Mouse (Mus musculus) gastrocnemius, adult 8-10 months (tissue): Measurements from ENCODE around the gene Olfr1328. TPM values are rescaled to one million over a fixed set of nuclear protein-coding genes. Genes with fewer than 3 reads are reported as not detected.
"Not testable (repeated sequence)": the region's sequence is repeated elsewhere in the genome, so short reads cannot be mapped to it uniquely, and the experiment has no call there.

Source experiments
- DNase-seq, 2 experiments: peaks; one replicate each; pipeline ENCODE4 v3.0.0; 2022; ENCODE audit warnings: low spot score in 2 of 2
- total RNA-seq, 4 experiments: library from RNA; stranded (reverse); gene quantifications; 2 replicates each; pipeline ENCODE4 v1.2.4; 2022

The Olfr1328 gene
- not detected for total RNA-seq

DNA sequence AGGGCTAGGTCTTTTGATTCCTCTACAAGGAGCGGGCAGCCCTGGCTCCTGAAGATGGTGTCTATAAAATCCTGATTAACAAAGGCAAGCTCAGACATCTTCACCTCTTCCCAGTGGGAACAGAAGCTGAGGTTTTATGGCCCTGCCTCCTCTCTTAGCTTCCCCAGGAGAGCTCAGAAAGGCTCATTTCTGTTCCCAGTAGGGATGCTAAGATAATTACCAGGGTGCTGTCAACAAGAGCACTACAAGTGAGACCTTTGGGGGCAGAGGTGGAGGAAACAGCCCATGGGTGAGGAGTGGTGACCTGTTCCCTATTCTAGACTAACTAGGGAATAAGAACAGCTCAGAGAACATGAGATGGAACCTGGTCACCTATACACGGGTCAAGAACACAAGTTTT lies at the start of gene Olfr1328:
Gene Olfr1328, minus strand, starts transcription at position 101 of the 400 bp plus-strand sequence.
- no peak for DNase-seq

GRCm38 (mm10) chr4:118985291-118985690 lies 46.9 kb upstream of the Olfr1328 start:
- no peak for DNase-seq

DNA sequence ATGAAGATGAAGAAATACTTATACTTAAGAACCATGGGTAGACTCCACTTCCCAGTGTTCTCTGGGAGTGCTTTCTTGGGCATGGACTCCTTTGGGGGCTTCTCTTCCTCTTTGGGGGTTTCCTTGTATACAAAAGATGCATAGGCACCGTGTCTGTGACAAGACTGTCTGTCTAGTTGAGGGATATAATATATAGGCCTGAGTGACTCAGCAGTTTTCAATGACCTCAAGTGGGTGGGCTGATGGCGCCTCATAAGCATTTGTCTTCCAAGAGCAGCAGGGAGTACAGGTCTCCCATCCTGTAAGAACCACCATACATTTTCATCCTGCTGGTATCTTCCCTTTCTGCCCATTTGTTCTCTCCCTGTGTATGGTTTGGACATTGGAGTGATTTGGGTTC lies 34.9 kb upstream of the Olfr1328 start:
- DNase-seq = no peak

DNA sequence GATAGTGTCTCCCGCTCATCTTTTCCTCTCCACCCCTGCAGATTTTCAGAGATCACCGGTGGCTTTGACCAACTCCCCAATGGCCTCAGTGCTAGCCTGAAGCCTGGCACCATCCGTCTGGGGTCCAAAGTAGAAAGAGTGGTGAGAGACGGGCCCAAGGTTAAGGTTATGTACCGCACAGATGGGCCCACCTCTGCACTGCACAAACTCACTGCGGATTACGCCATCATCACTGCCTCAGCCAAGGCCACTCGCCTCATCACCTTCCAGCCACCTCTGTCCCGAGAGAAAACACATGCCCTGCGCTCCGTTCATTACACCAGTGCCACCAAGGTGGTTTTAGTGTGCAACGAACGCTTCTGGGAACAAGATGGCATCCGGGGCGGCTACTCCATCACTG lies 29.3 kb upstream of the Olfr1328 start:
- no peak for DNase-seq

DNA sequence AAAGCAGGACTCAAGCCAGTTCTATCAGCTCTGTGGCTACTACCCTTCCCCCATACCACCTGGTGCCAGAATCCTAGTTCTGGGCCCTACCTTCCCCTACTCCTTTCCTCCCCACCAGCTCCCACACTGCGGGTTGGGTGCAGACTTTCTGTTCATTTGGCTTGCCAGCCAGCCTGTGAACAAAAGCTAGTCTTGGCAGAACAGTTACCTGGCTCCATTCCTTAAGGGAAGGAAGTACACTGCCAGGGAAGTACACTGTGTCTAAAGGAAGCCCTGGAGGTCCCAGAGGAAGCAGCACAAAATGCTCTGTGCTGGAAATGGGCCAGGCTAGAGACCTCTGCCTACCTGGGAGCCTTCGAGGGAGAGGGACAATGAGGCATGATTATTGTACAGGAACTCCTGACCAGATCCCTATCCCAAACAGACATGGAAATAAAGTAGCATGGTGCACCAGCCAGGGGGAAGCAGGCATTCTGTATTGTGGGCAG lies 22.8 kb upstream of the Olfr1328 start, which contains the start of gene Lao1:
Gene Lao1, plus strand, starts transcription at position 438 of the 488 bp plus-strand sequence.
- DNase-seq = peak in 1 of 2 experiments; percentile 5

GRCm38 (mm10) chr4:118958812-118959211 lies 20.4 kb upstream of the Olfr1328 start:
- no peak for DNase-seq

- not testable (repeated sequence) for DNase-seq
Measured at GRCm38 (mm10) chr4:118931326-118931725, 7.1 kb downstream of the Olfr1328 start.

DNA sequence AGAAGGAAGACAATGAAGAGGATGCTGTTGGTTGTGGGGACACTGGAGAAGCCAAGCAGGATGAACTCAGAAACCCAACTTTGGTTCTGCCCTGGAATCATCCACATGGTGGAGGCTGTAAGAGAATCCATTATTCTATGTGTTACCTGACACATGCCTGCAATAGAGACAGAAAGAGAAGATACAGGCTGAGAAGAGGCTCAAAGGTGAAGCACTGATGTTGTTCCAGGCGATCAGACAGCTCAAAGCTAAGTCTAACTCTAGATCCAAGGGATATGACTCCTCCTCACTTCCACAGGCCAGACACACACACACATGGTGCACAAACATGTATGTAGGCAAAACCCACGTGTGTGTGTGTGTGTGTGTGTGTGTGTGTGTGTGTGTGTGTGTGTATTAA lies 21.0 kb downstream of the Olfr1328 start, which contains the start of gene Olfr1329:
Gene Olfr1329, minus strand, starts transcription at position 101 of the 400 bp plus-strand sequence.
- DNase-seq = not testable (repeated sequence)

- no peak for DNase-seq
Measured at GRCm38 (mm10) chr4:118901981-118902380, 36.4 kb downstream of the Olfr1328 start.

DNA sequence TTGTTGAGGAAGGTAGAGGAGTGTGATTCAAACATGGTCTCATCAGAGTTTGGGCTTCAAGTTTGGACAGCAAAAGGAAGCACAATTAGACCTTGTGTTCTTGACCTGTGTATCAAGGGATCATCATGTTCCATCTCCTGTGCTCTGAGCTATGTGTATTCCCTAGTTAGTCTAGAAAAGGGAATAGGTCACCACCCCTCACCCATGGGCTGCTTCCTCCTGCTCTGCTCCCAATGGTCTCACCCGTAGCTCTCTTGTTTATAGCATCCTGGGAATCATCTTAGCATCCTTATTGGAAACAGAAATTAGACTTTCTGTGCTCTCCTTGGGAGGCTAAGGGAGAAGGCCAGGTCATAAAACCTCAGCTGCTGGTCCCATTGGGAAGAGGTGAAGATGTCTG lies 50.1 kb downstream of the Olfr1328 start, which contains the start of gene Olfr1330:
Gene Olfr1330, plus strand, starts transcription at position 301 of the 400 bp plus-strand sequence.
- no peak for DNase-seq

Other genes with a start within 250 kb of the Olfr1328 start
- gene Olfr1342, start 245.9 kb downstream of the Olfr1328 start, total RNA-seq = not detected
- gene Olfr1341, start 235.1 kb downstream of the Olfr1328 start, total RNA-seq = not detected
- not detected for gene Olfr1340, start 218.5 kb downstream of the Olfr1328 start, total RNA-seq
- gene Olfr1339, start 206.4 kb downstream of the Olfr1328 start, total RNA-seq = not detected
- not detected for gene Olfr1338, start 179.9 kb downstream of the Olfr1328 start, total RNA-seq
- not detected for gene Olfr1337, start 156.0 kb downstream of the Olfr1328 start, total RNA-seq
- not detected for gene Olfr1335, start 128.7 kb downstream of the Olfr1328 start, total RNA-seq
- gene Olfr1333, start 102.3 kb downstream of the Olfr1328 start, total RNA-seq = not detected
- not detected for gene Olfr1331, start 74.0 kb downstream of the Olfr1328 start, total RNA-seq
- gene Olfr1330, start 50.0 kb downstream of the Olfr1328 start, total RNA-seq = not detected
- gene Olfr1329, start 21.1 kb downstream of the Olfr1328 start, total RNA-seq = not detected
- under 1 TPM; 0.17 to 0.24 (median 0.22) TPM for gene Lao1, start 23.0 kb upstream of the Olfr1328 start, total RNA-seq
- gene Slc2a1, start 170.1 kb upstream of the Olfr1328 start, total RNA-seq = 1 to 10 TPM; 4.6 to 9.8 (median 5.3) TPM
- 10 to 100 TPM; 15.2 to 18.5 (median 16.8) TPM for gene Zfp691, start 235.6 kb upstream of the Olfr1328 start, total RNA-seq